Mouse (Mus musculus) E14TG2a.4 (cell line): ENCODE results near the gene Tmem52b.

Experiments used
- CTCF ChIP-seq: conservative IDR thresholded peaks from 2 replicates; pipeline ENCODE4 v1.5.1; 2014; ENCODE audit warnings: low read length
- NANOG ChIP-seq: IDR thresholded peaks from 2 replicates; pipeline ENCODE4 v1.6.1; 2014; ENCODE audit warnings: borderline replicate concordance, low read length, mixed read lengths
- POU5F1 ChIP-seq: IDR thresholded peaks from 2 replicates; pipeline ENCODE4 v1.6.1; 2014; ENCODE audit warnings: low read length, borderline replicate concordance

- TF ChIP-seq CTCF (no peak), POU5F1 (no peak), NANOG (no peak)
Observed at GRCm38 (mm10) chr6:129471386-129471785, 41.0 kb upstream of the Tmem52b start.
